Comparison of ENCODE assay signal across 24 mouse cellular contexts in genomic region chr17:3616329-3617216, GRCm38 (mm10). TPM values are rescaled to one million over a fixed set of nuclear protein-coding genes. Genes with fewer than 3 reads are reported as not detected.
A peak's percentile ranks its signal among the peaks of the same experiment; 100 is the strongest.
DNase-seq lines count a peak whose midpoint lies in the region; ATAC-seq and TF ChIP-seq lines count a peak whose summit lies in the region.
"Had no signal": no experiment of that assay in that cellular context is flagged by ENCODE, and none has a peak within 500 bp of the region (broad histone marks: within the 10 kb centered on the region; RNA-seq: fewer than 3 reads in every experiment).

No protein-coding gene starts in this region.

- no peak for TF ChIP-seq CTCF in lung, embryonic 14.5 days (IDR thresholded peaks at IDR 0.05; ENCODE audit: low read depth)

- H3K36me3 ChIP-seq in lung, embryonic 14.5 days (ENCODE audit: insufficient read depth), result no peaks in the 10 kb centered on the region
- H3K36me3 ChIP-seq in ES-E14 (ENCODE audit: control insufficient read depth, insufficient read depth, low read length, poor library complexity, severe bottlenecking), result no peaks in the 10 kb centered on the region
- no peaks in the 10 kb centered on the region for H3K36me3 ChIP-seq in intestine, embryonic 14.5 days (ENCODE audit: control insufficient read depth, insufficient read depth, low read length)
- H3K36me3 ChIP-seq in stomach, embryonic 14.5 days (ENCODE audit: control insufficient read depth, insufficient read depth, low read length), result no peaks in the 10 kb centered on the region
- H3K36me3 ChIP-seq in forebrain, embryonic 15.5 days, result no peaks in the 10 kb centered on the region
- H3K36me3 ChIP-seq: embryonic facial prominence, embryonic 13.5 days; forebrain, embryonic 12.5 days; heart, embryonic 10.5 days; hindbrain, embryonic 12.5 days had no signal

- no peaks in the 10 kb centered on the region for H3K4me1 ChIP-seq in lung, embryonic 14.5 days (ENCODE audit: insufficient read depth)
- peaks cover 0 to 16% of the 10 kb centered on the region in 2 experiments; a peak in 3 of 4 replicates for H3K4me1 ChIP-seq in ES-E14 (ENCODE audit: control insufficient read depth in 2 of 2, insufficient read depth in 2 of 2, low read length in 2 of 2, poor library complexity in 1 of 2)
- H3K4me1 ChIP-seq in intestine, embryonic 14.5 days (replicated peaks; ENCODE audit: control insufficient read depth, insufficient read depth, low read length), result 0 out of 2 replicates have a peak, but pooled peaks cover 3% of the 10 kb centered on the region
- H3K4me1 ChIP-seq in stomach, embryonic 14.5 days (ENCODE audit: control insufficient read depth, insufficient read depth, low read length), result no peaks in the 10 kb centered on the region; the same call in 1 of the 2 replicates
- peaks cover 1% of the 10 kb centered on the region for H3K4me1 ChIP-seq in forebrain, embryonic 15.5 days
- H3K4me1 ChIP-seq: heart, embryonic 10.5 days had no signal

- no peak overlapping the region for H3K4me2 ChIP-seq in lung, embryonic 14.5 days
- no peak overlapping the region for H3K4me2 ChIP-seq in intestine, embryonic 14.5 days (ENCODE audit: low read length)
- H3K4me2 ChIP-seq in stomach, embryonic 14.5 days (replicated peaks; ENCODE audit: low read depth, low read length), result no peak overlapping the region
- H3K4me2 ChIP-seq in forebrain, embryonic 15.5 days (replicated peaks), result no peak overlapping the region
- H3K4me2 ChIP-seq: embryonic facial prominence, embryonic 13.5 days; forebrain, embryonic 12.5 days; hindbrain, embryonic 12.5 days had no signal

- no peaks in the 10 kb centered on the region for H3K9me3 ChIP-seq in lung, embryonic 14.5 days (ENCODE audit: low read depth, low read length)
- no peaks in the 10 kb centered on the region for H3K9me3 ChIP-seq in ES-E14 (ENCODE audit: control insufficient read depth, insufficient read depth, low read depth, low read length)
- no peaks in the 10 kb centered on the region for H3K9me3 ChIP-seq in intestine, embryonic 14.5 days (ENCODE audit: control insufficient read depth, low read length)
- no peaks in the 10 kb centered on the region for H3K9me3 ChIP-seq in stomach, embryonic 14.5 days (ENCODE audit: control insufficient read depth, low read depth, low read length)
- H3K9me3 ChIP-seq in forebrain, embryonic 15.5 days, result no peaks in the 10 kb centered on the region
- H3K9me3 ChIP-seq: embryonic facial prominence, embryonic 13.5 days; forebrain, embryonic 12.5 days; heart, embryonic 10.5 days; hindbrain, embryonic 12.5 days had no signal

- no peaks in the 10 kb centered on the region for H3K27me3 ChIP-seq in lung, embryonic 14.5 days (ENCODE audit: insufficient read depth, low read length)
- no peaks in the 10 kb centered on the region for H3K27me3 ChIP-seq in intestine, embryonic 14.5 days (replicated peaks; ENCODE audit: control insufficient read depth, insufficient read depth, low read length)
- H3K27me3 ChIP-seq in stomach, embryonic 14.5 days (ENCODE audit: control insufficient read depth, insufficient read depth, low read length), result no peaks in the 10 kb centered on the region
- H3K27me3 ChIP-seq in forebrain, embryonic 15.5 days, result no peaks in the 10 kb centered on the region
- H3K27me3 ChIP-seq: embryonic facial prominence, embryonic 13.5 days; hindbrain, embryonic 12.5 days had no signal

- peak; percentile 90 for ATAC-seq in lung, embryonic 14.5 days (ENCODE audit: insufficient read depth)
- no peak; the same call in 1 of the 2 replicates for ATAC-seq in intestine, embryonic 14.5 days (replicated peaks; ENCODE audit: low FRiP score, low TSS enrichment, low read depth)
- no peak for ATAC-seq in stomach, embryonic 14.5 days (ENCODE audit: insufficient number of reproducible peaks, insufficient read depth, low FRiP score, low read depth)
- ATAC-seq in forebrain, embryonic 15.5 days (replicated peaks), result no peak
- ATAC-seq: activated CD4-positive, CD25-positive, alpha-beta regulatory T cell, adult 4 months; CD4-positive, CD25-positive, alpha-beta regulatory T cell, adult 4 months; hindbrain, embryonic 16.5 days had no signal

- DNase-seq in lung, embryonic 14.5 days, result peak; percentile 86
- DNase-seq in lung, postnatal 10 days, result no peak
- peak; percentile 41 for DNase-seq in ES-E14 (ENCODE audit: low read depth, low spot score)
- DNase-seq in intestine, embryonic 14.5 days (ENCODE audit: low spot score), result no peak
- no peak for DNase-seq in urinary bladder, adult 18-20 months (ENCODE audit: low spot score in 2 of 2)
- DNase-seq in spleen, postnatal 4 days (ENCODE audit: low spot score in 2 of 2), result no peak
- DNase-seq: adrenal gland, postnatal 14 days; B cell, adult 2 months; cerebellum, adult 11-12 months; cerebellum, adult 9-11 months; cerebellum, postnatal 36 days; gastrocnemius, postnatal 36 days; heart, adult 11 months; heart, postnatal 10 days; heart, postnatal 4 days had no signal

- in situ Hi-C loops in ES-E14 (cut with MboI; ENCODE audit: low sequenced_read_pairs in 2 of 2, unreplicated experiment in 2 of 2), result no loop called here

- H3K27ac ChIP-seq in lung, embryonic 14.5 days (ENCODE audit: low read depth), result peak overlapping the region; percentile 81
- no peak overlapping the region for H3K27ac ChIP-seq in ES-E14 (ENCODE audit: insufficient read depth, low read depth, low read length, poor library complexity, severe bottlenecking)
- H3K27ac ChIP-seq in intestine, embryonic 14.5 days (ENCODE audit: low read depth), result peak overlapping the region; percentile 38; the same call in 1 of the 2 replicates
- H3K27ac ChIP-seq in stomach, embryonic 14.5 days (ENCODE audit: low read length), result peak overlapping the region; percentile 61; the same call in 1 of the 2 replicates
- no peak overlapping the region for H3K27ac ChIP-seq in forebrain, embryonic 15.5 days (replicated peaks)
- H3K27ac ChIP-seq: embryonic facial prominence, embryonic 13.5 days; forebrain, embryonic 12.5 days; heart, embryonic 10.5 days; hindbrain, embryonic 12.5 days had no signal

- no peak overlapping the region for H3K4me3 ChIP-seq in lung, embryonic 14.5 days (ENCODE audit: low read depth, low read length)
- H3K4me3 ChIP-seq in ES-E14 (ENCODE audit: insufficient read depth in 1 of 2, low read depth in 1 of 2, low read length in 2 of 2, poor library complexity in 1 of 2, severe bottlenecking in 1 of 2), result peak overlapping the region in 1 of 2 experiments; percentile 3; a peak in 1 of 4 replicates
- H3K4me3 ChIP-seq in intestine, embryonic 14.5 days (ENCODE audit: low read depth, low read length), result no peak overlapping the region
- H3K4me3 ChIP-seq in stomach, embryonic 14.5 days (ENCODE audit: low read depth, low read length), result no peak overlapping the region
- H3K4me3 ChIP-seq in forebrain, embryonic 15.5 days, result no peak overlapping the region
- H3K4me3 ChIP-seq: embryonic facial prominence, embryonic 13.5 days; forebrain, embryonic 12.5 days; heart, embryonic 10.5 days; hindbrain, embryonic 12.5 days had no signal

- WGBS in lung, embryonic 14.5 days, result 42% methylated on average over 7 of the region's 7 CpGs
- WGBS in intestine, embryonic 14.5 days, result 30% methylated on average over 7 of the region's 7 CpGs
- WGBS in stomach, embryonic 14.5 days, result 48% methylated on average over 7 of the region's 7 CpGs
- WGBS in forebrain, embryonic 15.5 days, result 75% methylated on average over 7 of the region's 7 CpGs

- no peak overlapping the region for H3K9ac ChIP-seq in lung, embryonic 14.5 days
- no peak overlapping the region for H3K9ac ChIP-seq in ES-E14 (ENCODE audit: insufficient read depth, low read depth, low read length, poor library complexity, severe bottlenecking)
- no peak overlapping the region for H3K9ac ChIP-seq in intestine, embryonic 14.5 days (ENCODE audit: low read length)
- H3K9ac ChIP-seq in stomach, embryonic 14.5 days (replicated peaks; ENCODE audit: low read depth, low read length), result no peak overlapping the region
- no peak overlapping the region for H3K9ac ChIP-seq in forebrain, embryonic 15.5 days (replicated peaks)
- H3K9ac ChIP-seq: embryonic facial prominence, embryonic 13.5 days; forebrain, embryonic 12.5 days; hindbrain, embryonic 12.5 days had no signal

TF ChIP-seq in ES-E14, 5 proteins besides CTCF, POLR2A, EP300 and RAD21:
- TF ChIP-seq ZC3H11A (IDR thresholded peaks at IDR 0.05; ENCODE audit: borderline replicate concordance, low read depth, low read length) (no peak), MAFK (IDR thresholded peaks at IDR 0.05; ENCODE audit: insufficient read depth, low read depth, low read length) (no peak), CHD2 (IDR thresholded peaks at IDR 0.05; ENCODE audit: low read depth, low read length) (peak; percentile 54; the same call in 1 of the 2 replicates), HCFC1 (IDR thresholded peaks at IDR 0.05; ENCODE audit: borderline replicate concordance, insufficient read depth, low read length) (no peak)

RNA-seq across cellular contexts. Expression of gene Tfb1m, which starts 59.0 kb away (rescaled TPM):
- polyA plus RNA-seq in lung, embryonic 14.5 days (2014; fragmentation: Nextera tagmentation; extraction: Ambion mirVana), result 13.4 and 13.6 TPM in 2 replicates
- total RNA-seq in ES-E14 (2012; rRNA removed), result 12.9 and 14.5 TPM in 2 replicates
- 18.2 and 18.6 TPM in 2 replicates for polyA plus RNA-seq in intestine, embryonic 14.5 days (2014; fragmentation: Nextera tagmentation; extraction: Ambion mirVana)
- polyA plus RNA-seq in stomach, embryonic 14.5 days (2014; fragmentation: Nextera tagmentation; extraction: Ambion mirVana), result 17.6 and 20.1 TPM in 2 replicates
- polyA plus RNA-seq in forebrain, embryonic 15.5 days (2015; fragmentation: Nextera tagmentation; extraction: Ambion mirVana), result 13.7 and 14.9 TPM in 2 replicates

Comparison
In these comparisons a context has a peak if more than half of its experiments do, and no peak if none do; other contexts are left out.
1. DNase-seq: peak in lung, embryonic 14.5 days (single experiment) and ES-E14 (single experiment); none in lung, postnatal 10 days (single experiment), intestine, embryonic 14.5 days (single experiment), urinary bladder, adult 18-20 months (0 of 2) and spleen, postnatal 4 days (0 of 2).
2. H3K27ac ChIP-seq: peak in lung, embryonic 14.5 days (single experiment), intestine, embryonic 14.5 days (single experiment) and stomach, embryonic 14.5 days (single experiment); none in ES-E14 (single experiment) and forebrain, embryonic 15.5 days (single experiment).